Mouse (Mus musculus) central nervous system, embryonic 18 days (tissue): ENCODE measurements around the gene Cetn4. TPM values are rescaled to one million over a fixed set of nuclear protein-coding genes. Genes with fewer than 3 reads are reported as not detected.

Experiments
- polyA plus RNA-seq: library from polyadenylated mRNA; depleted of rRNA; stranded (reverse); fragments of >200 nt; gene quantifications from 2 replicates; pipeline ENCODE4 v1.2.3, GENCODE M21; 2012; rRNA removed

Gene Cetn4
- polyA plus RNA-seq: 2.7 and 2.8 TPM in 2 replicates

GRCm38 (mm10) chr3:37312370-37312941 is at the start of gene Cetn4, which contains the start of gene Bbs12:
Cetn4 (minus strand) TSS chr3:37312708.
Bbs12 (plus strand) TSS chr3:37312554.

GRCm38 (mm10) chr3:37348221-37349165 is 36.0 kb upstream of the Cetn4 start, which contains the start of gene Fgf2:
Fgf2 (plus strand) TSS chr3:37348346.

Other genes starting within 250 kb of the Cetn4 start
- 0.04 and 0.09 TPM in 2 replicates for gene Adad1, start 249.2 kb downstream of the Cetn4 start, polyA plus RNA-seq
- 0.43 and 0.67 TPM in 2 replicates for gene Il2, start 186.7 kb downstream of the Cetn4 start, polyA plus RNA-seq
- not detected in 2 replicates for gene Il21, start 80.1 kb downstream of the Cetn4 start, polyA plus RNA-seq
- gene Bbs12, start 154 bp downstream of the Cetn4 start, polyA plus RNA-seq: 3.1 and 3.6 TPM in 2 replicates
- 0.65 and 1.3 TPM in 2 replicates for gene Fgf2, start 35.6 kb upstream of the Cetn4 start, polyA plus RNA-seq
- 9.5 and 9.7 TPM in 2 replicates for gene Spata5, start 107.2 kb upstream of the Cetn4 start, polyA plus RNA-seq
- gene Nudt6, start 107.5 kb upstream of the Cetn4 start, polyA plus RNA-seq: 6.1 and 7.5 TPM in 2 replicates